Mouse (Mus musculus) layer of hippocampus, postnatal 10 days (tissue): Measurements from ENCODE around the gene Smyd1. TPM values are rescaled to one million over a fixed set of nuclear protein-coding genes. Genes with fewer than 3 reads are reported as not detected.
"Not testable (repeated sequence)": the region's sequence is repeated elsewhere in the genome, so short reads cannot be mapped to it uniquely, and the experiment has no call there.

Experiments
- DNase-seq, 2 experiments: peaks; one replicate each; pipeline ENCODE4 v3.0.0; 2021; ENCODE audit warnings: low spot score in 2 of 2
- long read RNA-seq: library from polyadenylated mRNA; stranded (forward); transcript quantifications from one replicate; pipeline ENCODE4 v2.0.0, GENCODE M21; 2023
- total RNA-seq, 2 experiments: library from RNA; stranded (reverse); gene quantifications; 2 replicates each; pipeline ENCODE4 v1.2.3; 2021

The Smyd1 gene
- 1 to 10 TPM in 1 of 2 experiments, under 1 TPM in 1; 0.91 to 1.6 TPM for total RNA-seq
- long read RNA-seq: 0 reads

DNA sequence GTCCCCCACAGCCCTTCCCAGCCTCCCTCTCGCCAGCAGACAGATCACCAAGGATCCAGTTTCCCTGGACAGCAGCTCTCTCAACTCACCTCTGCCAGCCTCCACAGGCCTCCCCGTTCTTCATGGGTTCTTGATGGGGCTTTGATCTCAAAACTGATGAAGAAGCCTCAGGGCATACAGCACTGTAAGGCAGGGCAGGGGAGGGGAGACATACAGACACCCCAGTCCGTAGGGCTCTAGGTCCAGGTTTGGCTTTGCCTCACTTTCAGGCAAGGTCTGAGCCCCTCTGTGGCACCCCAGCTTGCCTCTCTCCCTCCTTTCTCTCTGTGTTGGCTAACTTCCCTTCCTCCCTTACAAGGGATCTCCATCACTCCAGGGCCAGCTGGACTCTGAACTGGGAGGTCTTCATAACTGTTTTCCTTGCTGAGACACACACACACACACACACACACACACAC is at the start of gene Smyd1:
Gene Smyd1, minus strand, starts transcription at position 408 of the 458 bp plus-strand sequence.
- no peak for DNase-seq

GRCm38 (mm10) chr6:71371085-71371605 is 49.1 kb upstream of the Smyd1 start:
- no peak for DNase-seq

GRCm38 (mm10) chr6:71369416-71369815 is 47.4 kb upstream of the Smyd1 start:
- no peak for DNase-seq

- no peak for DNase-seq
Observed at GRCm38 (mm10) chr6:71363995-71364394, 42.0 kb upstream of the Smyd1 start.

GRCm38 (mm10) chr6:71361156-71361670 is 39.2 kb upstream of the Smyd1 start:
- no peak for DNase-seq

DNA sequence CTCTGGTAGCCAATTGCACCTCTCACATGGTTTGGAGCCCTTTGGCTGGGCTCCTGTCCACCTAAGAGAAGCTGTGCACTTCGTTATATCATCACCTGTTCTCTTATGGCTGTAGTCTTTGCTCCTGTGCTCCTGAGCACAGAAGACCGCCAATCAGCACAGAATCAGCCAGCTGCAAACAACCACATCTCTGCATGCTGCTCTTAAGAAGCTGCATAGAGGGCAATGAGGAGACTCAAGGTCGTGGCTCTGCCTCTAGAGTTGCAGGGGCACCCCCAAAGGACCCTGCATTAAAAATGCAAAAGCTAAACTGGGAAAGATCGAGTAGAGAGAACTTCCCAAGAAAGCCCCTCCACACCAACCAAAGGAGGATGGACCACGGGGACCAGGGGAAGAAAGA is 38.7 kb upstream of the Smyd1 start:
- DNase-seq: no peak

GRCm38 (mm10) chr6:71360221-71360620 is 38.2 kb upstream of the Smyd1 start:
- DNase-seq: no peak

- no peak for DNase-seq
Observed at GRCm38 (mm10) chr6:71357493-71357892, 35.5 kb upstream of the Smyd1 start.

- DNase-seq: no peak
Observed at GRCm38 (mm10) chr6:71353722-71354121, 31.7 kb upstream of the Smyd1 start.

GRCm38 (mm10) chr6:71352866-71353427 is 30.9 kb upstream of the Smyd1 start:
- no peak for DNase-seq

DNA sequence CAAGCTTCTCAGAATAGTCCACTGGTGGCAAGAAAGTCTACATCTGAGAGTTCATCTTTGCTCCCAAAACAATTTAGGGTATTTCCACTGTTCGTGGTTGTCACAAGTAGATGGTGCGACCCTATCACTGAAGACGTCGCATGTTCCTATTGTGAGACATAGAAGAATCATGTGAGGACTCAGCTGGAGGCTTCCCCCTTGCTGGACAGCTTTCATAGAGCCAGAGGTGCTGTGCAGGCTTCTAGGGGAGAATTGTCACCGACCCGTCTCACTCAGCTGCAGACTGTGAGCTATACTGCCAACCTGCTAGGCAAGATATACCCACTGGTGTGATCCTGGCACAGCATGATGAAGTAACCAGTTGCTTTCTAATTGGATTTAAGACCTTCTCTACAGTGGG is 30.2 kb upstream of the Smyd1 start:
- DNase-seq: no peak

DNA sequence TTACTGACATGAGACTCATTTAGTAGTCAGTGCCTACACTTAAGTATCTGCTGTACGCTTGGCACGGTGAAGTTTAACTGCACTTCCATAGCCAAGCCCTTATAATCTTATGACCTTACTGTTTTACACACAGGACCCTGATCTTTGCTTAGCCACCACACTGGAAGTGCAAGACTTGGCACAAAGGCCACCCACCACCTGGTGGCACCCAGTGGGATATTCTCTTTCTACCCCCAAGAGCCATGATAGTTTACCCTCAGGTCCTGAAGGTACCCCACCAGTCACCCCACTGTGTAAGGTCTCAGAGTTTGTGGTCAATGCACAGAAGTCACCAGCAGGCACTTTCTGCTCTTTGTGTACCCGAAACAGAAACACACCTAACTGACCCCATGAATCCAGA is 29.2 kb upstream of the Smyd1 start:
- no peak for DNase-seq

DNA sequence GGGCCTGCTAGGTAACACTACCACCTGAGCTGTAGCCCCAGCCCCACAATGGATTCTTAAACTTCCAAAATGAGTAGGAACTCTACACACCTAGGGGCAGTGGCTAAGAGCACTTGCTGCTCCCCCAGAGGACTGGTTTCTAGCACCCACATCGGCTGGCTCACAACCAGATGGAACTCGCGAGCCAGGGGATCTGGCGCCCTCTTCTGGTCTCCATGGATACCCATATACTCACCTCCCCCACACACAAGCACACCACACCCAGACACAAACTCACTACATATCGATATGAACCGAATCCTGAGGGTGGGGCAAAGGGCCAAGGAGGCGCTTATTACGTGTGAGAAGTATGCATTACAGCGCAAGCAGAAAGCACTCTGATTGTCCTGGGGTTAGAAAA is 26.0 kb upstream of the Smyd1 start:
- DNase-seq: no peak

- no peak for DNase-seq
Observed at GRCm38 (mm10) chr6:71341179-71341578, 19.1 kb upstream of the Smyd1 start.

- DNase-seq: no peak
Observed at GRCm38 (mm10) chr6:71339351-71339750, 17.3 kb upstream of the Smyd1 start.

- no peak for DNase-seq
Observed at GRCm38 (mm10) chr6:71338941-71339340, 16.9 kb upstream of the Smyd1 start.

DNA sequence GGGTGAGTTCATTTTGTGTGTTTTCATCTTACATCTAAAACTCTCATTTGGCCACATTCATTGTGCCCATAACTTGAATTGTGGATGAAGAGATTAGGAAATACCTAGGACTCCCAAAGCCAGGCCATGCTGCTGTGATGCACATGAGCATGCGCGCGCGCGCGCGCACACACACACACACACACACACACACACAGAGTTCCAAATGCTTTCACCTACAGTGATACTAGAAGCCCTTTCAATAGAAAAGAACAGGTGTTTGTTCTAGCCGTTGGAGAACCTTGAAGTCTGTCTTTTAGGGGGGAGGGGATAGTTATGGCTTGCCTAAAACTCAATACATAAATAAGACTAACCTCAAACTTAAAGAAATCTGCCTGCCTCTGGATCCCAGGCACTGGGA is 15.6 kb upstream of the Smyd1 start:
- no peak for DNase-seq

- no peak for DNase-seq
Observed at GRCm38 (mm10) chr6:71333578-71334273, 11.7 kb upstream of the Smyd1 start.

GRCm38 (mm10) chr6:71333031-71333430 is 11.0 kb upstream of the Smyd1 start:
- no peak for DNase-seq

DNA sequence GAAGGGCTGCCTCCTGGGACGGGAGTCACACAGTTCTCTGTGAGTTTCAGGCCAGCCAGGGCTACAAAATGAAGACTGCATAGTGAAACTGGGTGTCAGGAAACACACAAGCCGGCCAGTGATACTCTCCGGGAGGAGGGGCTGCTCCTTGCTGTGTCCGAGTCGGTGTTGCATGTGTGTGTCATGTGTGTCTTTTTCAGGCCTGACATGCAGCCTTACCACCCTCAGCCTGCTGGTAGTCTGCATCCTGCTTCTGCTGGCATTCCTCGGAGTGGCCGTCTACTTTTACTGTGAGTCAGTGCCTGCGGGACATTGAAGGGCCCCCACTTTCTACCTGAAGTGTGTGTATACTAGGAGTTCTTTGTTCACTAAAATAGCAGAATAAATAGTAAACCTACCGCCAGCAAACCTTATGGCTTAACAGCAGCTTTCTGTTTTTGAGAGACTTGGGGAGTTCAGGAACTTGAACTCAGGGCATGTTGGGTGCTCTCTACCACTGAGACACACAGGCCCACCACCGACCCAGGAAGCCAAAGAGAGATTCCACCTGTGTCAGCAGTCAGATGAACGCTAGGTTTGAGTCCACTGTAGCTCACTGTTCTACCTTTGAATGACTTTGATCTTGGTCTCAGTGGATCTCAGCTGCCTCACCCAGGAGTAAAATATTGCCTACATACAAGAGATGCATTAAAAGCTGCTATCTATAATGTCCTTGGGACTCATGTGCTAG is 10.4 kb upstream of the Smyd1 start:
- DNase-seq: no peak

DNA sequence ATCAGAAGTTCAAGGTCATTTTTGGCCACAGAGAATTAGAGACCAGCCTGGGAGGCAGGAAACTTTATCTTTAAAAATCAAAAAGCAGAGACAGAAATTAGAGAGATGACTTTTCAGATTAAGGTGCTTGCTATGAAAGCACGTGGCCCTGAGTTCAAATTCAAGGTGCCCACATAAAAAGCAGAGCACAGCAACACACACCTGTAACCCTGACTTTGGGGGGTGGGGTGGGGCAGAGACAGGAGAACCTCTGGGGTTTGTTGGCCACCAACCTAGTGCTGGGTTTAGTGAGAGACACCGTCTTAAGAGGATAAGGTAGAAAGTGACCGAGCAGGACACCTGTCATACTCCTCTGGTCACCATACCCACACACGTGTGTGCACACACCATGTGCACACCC is 9.5 kb upstream of the Smyd1 start:
- DNase-seq: not testable (repeated sequence)

DNA sequence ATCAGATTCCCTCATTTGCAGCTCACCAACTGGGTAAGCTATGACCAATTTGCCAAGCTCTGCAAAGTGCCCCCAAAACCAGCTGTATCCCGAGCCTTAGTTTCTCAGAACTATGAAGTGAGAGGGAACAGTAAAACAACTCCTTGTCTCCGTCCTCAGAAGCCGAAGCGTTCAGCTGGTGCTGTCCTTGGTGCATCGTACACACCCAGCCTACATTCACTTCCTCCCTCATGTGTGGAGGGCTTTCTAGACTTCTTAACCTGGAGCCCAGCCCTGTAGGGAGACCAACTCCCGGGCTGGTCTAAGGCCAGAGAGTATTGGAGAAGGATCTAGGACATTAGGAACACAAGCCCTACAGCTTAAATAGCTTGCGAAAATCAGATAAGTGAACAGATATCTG is 8.5 kb upstream of the Smyd1 start:
- no peak for DNase-seq
